Mouse (Mus musculus) right cerebral cortex, postnatal 4 days (tissue): ENCODE measurements at regions not wholly inside any gene's neighbourhood (a gene's known extent, or its start where the extent isn't known, plus 50 kb on each side); places are given as distances from the start of the nearest gene placed in this dataset.
A peak's percentile ranks its signal among the peaks of the same experiment; 100 is the strongest.

Experiments
- DNase-seq: peaks from one replicate; pipeline ENCODE4 v3.0.0-alpha.2; 2022

- DNase-seq, result no peak
These were observed 65.4 kb upstream of the Mitf start for GRCm38 (mm10) chr6:97741427-97741826.

- no peak for DNase-seq
These were observed 66.0 kb upstream of the Mitf start for GRCm38 (mm10) chr6:97740851-97741201.

GRCm38 (mm10) chr6:97740107-97740850 is 66.6 kb upstream of the Mitf start:
- peak; percentile 78 for DNase-seq

GRCm38 (mm10) chr6:97738846-97739245 is 68.0 kb upstream of the Mitf start:
- no peak for DNase-seq

- DNase-seq, result no peak
These were observed 76.0 kb upstream of the Mitf start for GRCm38 (mm10) chr6:97730835-97731234.

GRCm38 (mm10) chr6:97718184-97718910 is 88.5 kb upstream of the Mitf start:
- no peak for DNase-seq

- DNase-seq, result no peak
These were observed 90.1 kb upstream of the Frmd4b start for GRCm38 (mm10) chr6:97707401-97707800.

GRCm38 (mm10) chr6:97704361-97704760 is 87.0 kb upstream of the Frmd4b start:
- no peak for DNase-seq

- no peak for DNase-seq
These were observed 82.4 kb upstream of the Frmd4b start for GRCm38 (mm10) chr6:97699752-97700098.

- no peak for DNase-seq
These were observed 81.9 kb upstream of the Frmd4b start for GRCm38 (mm10) chr6:97699054-97699751.

- DNase-seq, result no peak
These were observed 75.9 kb upstream of the Frmd4b start for GRCm38 (mm10) chr6:97693281-97693680.

GRCm38 (mm10) chr6:97691136-97691535 is 73.8 kb upstream of the Frmd4b start:
- DNase-seq, result no peak

GRCm38 (mm10) chr6:97684335-97684734 is 67.0 kb upstream of the Frmd4b start:
- no peak for DNase-seq

GRCm38 (mm10) chr6:97682213-97682612 is 64.9 kb upstream of the Frmd4b start:
- DNase-seq, result no peak

GRCm38 (mm10) chr6:97675181-97675756 is 57.9 kb upstream of the Frmd4b start:
- DNase-seq, result no peak

- DNase-seq, result no peak
These were observed 49.7 kb upstream of the Frmd4b start for GRCm38 (mm10) chr6:97666818-97667629.
